Mouse (Mus musculus) erythroblast, embryonic 14.5 days (primary cell): ENCODE results near the gene Polg. TPM values are rescaled to one million over a fixed set of nuclear protein-coding genes. Genes with fewer than 3 reads are reported as not detected.

Experiments
- H3K27me3 ChIP-seq: 2 replicates; pipeline ENCODE4 v1.6.1; 2012; ENCODE audit warnings: inconsistent platforms; ENCODE audit not compliant: control insufficient read depth
- H3K36me3 ChIP-seq: 2 replicates; pipeline ENCODE4 v1.6.1; 2012; ENCODE audit warnings: mild to moderate bottlenecking, inconsistent platforms; ENCODE audit not compliant: control insufficient read depth
- H3K4me1 ChIP-seq: 2 replicates; pipeline ENCODE4 v1.6.1; 2012; ENCODE audit warnings: inconsistent platforms; ENCODE audit not compliant: control insufficient read depth
- H3K4me3 ChIP-seq: replicated peaks from 2 replicates; pipeline ENCODE3; 2012; ENCODE audit warnings: moderate library complexity, mild to moderate bottlenecking, inconsistent platforms
- H3K9me3 ChIP-seq: 2 replicates; pipeline ENCODE4 v1.6.1; 2012; ENCODE audit warnings: low read length, inconsistent platforms, mixed read lengths; ENCODE audit not compliant: control insufficient read depth
- GATA1 ChIP-seq: IDR thresholded peaks from 2 replicates; pipeline ENCODE4 v1.6.1; 2012; ENCODE audit warnings: low read length, inconsistent platforms, mixed read lengths
- TAL1 ChIP-seq: IDR thresholded peaks from 3 replicates; pipeline ENCODE4 v1.6.1; 2012; ENCODE audit warnings: low read length, inconsistent platforms, mixed read lengths
- polyA plus RNA-seq: library from polyadenylated mRNA; stranded (reverse); fragments of >175 nt; gene quantifications from 2 replicates; pipeline ENCODE4 v1.2.3, GENCODE M21; 2012

The Polg gene
- polyA plus RNA-seq, 1 experiment: 1.5 TPM

GRCm38 (mm10) chr7:79503656-79504250 is 37.6 kb upstream of the Polg start:
- Histone ChIP-seq H3K9me3 (peaks cover 9% of the 10 kb centered on the region), H3K27me3 (peaks cover 100% of the 10 kb centered on the region), H3K4me1 (peaks cover 5% of the 10 kb centered on the region), H3K4me3 (no peak overlapping the region), H3K36me3 (no peaks in the 10 kb centered on the region)
- TF ChIP-seq GATA1 (no peak), TAL1 (no peak)

GRCm38 (mm10) chr7:79503103-79503455 is 36.9 kb upstream of the Polg start:
- no peak for TF ChIP-seq TAL1
- no peak for TF ChIP-seq GATA1

GRCm38 (mm10) chr7:79502152-79503102 is 36.3 kb upstream of the Polg start:
- Histone ChIP-seq H3K27me3 (peaks cover 100% of the 10 kb centered on the region), H3K4me1 (peaks cover 5% of the 10 kb centered on the region), H3K9me3 (peaks cover 10% of the 10 kb centered on the region), H3K4me3 (no peak overlapping the region), H3K36me3 (no peaks in the 10 kb centered on the region)
- TF ChIP-seq TAL1 (no peak), GATA1 (no peak)

More at GRCm38 (mm10) chr7:79503103-79503455, 36.9 kb upstream of the Polg start:
- Histone ChIP-seq H3K27me3 (peaks cover 100% of the 10 kb centered on the region), H3K9me3 (peaks cover 10% of the 10 kb centered on the region), H3K4me1 (peaks cover 5% of the 10 kb centered on the region), H3K36me3 (no peaks in the 10 kb centered on the region), H3K4me3 (no peak overlapping the region)

- H3K9me3 ChIP-seq: peaks cover 10% of the 10 kb centered on the region
- no peak for TF ChIP-seq GATA1
- no peak for TF ChIP-seq TAL1
- peaks cover 5% of the 10 kb centered on the region for H3K4me1 ChIP-seq
- H3K4me3 ChIP-seq: no peak overlapping the region
- H3K27me3 ChIP-seq: peaks cover 100% of the 10 kb centered on the region
- H3K36me3 ChIP-seq: no peaks in the 10 kb centered on the region
Observed at GRCm38 (mm10) chr7:79501581-79502031, 35.4 kb upstream of the Polg start.

- peaks cover 10% of the 10 kb centered on the region for H3K9me3 ChIP-seq
- H3K36me3 ChIP-seq: no peaks in the 10 kb centered on the region
- TF ChIP-seq GATA1: no peak
- H3K27me3 ChIP-seq: peaks cover 100% of the 10 kb centered on the region
- peaks cover 8% of the 10 kb centered on the region for H3K4me1 ChIP-seq
- no peak overlapping the region for H3K4me3 ChIP-seq
Observed at GRCm38 (mm10) chr7:79500681-79501306, 34.6 kb upstream of the Polg start.

- Histone ChIP-seq H3K4me3 (no peak overlapping the region), H3K36me3 (no peaks in the 10 kb centered on the region), H3K27me3 (peaks cover 98% of the 10 kb centered on the region), H3K9me3 (peaks cover 8% of the 10 kb centered on the region), H3K4me1 (peaks cover 7% of the 10 kb centered on the region)
- TF ChIP-seq TAL1 (no peak), GATA1 (no peak)
Observed at GRCm38 (mm10) chr7:79499596-79500570, 33.7 kb upstream of the Polg start.

- no peak for TF ChIP-seq TAL1
- no peak for TF ChIP-seq GATA1
- Histone ChIP-seq H3K4me3 (no peak overlapping the region), H3K36me3 (no peaks in the 10 kb centered on the region), H3K9me3 (peaks cover 3% of the 10 kb centered on the region; the same call in 1 of the 2 replicates), H3K27me3 (peaks cover 98% of the 10 kb centered on the region), H3K4me1 (peaks cover 3% of the 10 kb centered on the region)
Observed at GRCm38 (mm10) chr7:79498965-79499595, 32.9 kb upstream of the Polg start.

GRCm38 (mm10) chr7:79498356-79498755 is 32.2 kb upstream of the Polg start:
- Histone ChIP-seq H3K27me3 (peaks cover 94% of the 10 kb centered on the region), H3K36me3 (no peaks in the 10 kb centered on the region), H3K4me3 (no peak overlapping the region), H3K9me3 (peaks cover 3% of the 10 kb centered on the region; the same call in 1 of the 2 replicates), H3K4me1 (peaks cover 3% of the 10 kb centered on the region)
- no peak for TF ChIP-seq TAL1
- no peak for TF ChIP-seq GATA1
